Mouse (Mus musculus): ENCODE results near the gene Stard10. TPM values are rescaled to one million over a fixed set of nuclear protein-coding genes. Genes with fewer than 3 reads are reported as not detected.

Gene Stard10
- polyA plus RNA-seq (2017; shearing (Covaris generic)) = 10 to 100 TPM; 11.6 to 29.5 TPM

DNA sequence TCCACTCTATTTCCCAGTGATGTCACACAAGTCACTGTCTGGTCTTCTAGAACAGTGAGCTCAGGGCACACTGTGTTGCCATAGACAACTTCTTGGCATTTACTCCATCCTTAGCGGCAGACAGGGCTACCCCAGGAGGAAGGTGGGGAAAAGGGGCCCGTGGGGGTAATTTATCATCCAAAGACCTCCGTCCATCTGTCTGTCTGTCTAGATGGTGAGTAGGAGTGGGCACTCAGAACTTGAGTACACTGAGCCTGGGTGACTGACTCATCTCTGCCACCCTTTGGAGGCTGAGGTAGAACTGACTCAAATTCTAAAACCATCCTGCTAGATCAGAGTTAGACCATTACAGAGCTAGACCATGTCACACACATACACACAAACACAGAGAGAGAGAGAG, at the start of gene Stard10:
Gene Stard10 (plus strand): TSS at position 73 of the 400 bp plus-strand sequence.

DNA sequence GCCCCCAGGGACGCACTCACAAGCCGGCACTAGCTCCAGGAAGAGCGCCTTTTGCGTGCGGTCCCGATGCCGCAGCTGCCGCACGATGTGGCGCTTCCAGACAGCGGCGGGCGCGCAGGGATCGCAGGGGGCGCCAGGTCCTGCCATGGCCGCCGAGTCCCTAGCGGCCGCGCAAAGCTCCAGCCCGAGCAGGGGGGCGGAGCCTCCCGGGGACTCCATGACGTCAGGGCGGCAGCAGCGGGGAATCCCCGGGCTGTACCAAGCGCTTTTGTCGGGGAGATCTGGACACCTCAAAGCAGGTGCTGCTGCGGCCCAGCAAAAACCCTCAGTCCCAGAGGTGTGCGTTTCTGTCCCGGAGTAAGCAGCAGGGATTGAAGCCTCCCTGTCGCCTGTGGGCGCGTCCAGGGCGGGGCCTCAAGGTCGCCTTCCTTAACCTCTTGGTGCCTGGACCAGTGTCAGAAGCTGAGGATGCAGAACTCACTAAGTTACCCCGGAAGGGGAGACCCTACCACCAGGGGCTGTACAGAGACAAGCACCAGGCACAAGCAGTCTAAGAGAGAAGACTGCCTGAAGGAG, 14.9 kb upstream of the Stard10 start, which contains the start of gene Atg16l2:
Gene Atg16l2 (minus strand): TSS at position 371 of the 576 bp plus-strand sequence.

GRCm38 (mm10) chr7:101347767-101348270, 30.9 kb downstream of the Stard10 start, which contains the start of gene Arap1:
Gene Arap1, plus strand, starts transcription at chr7:101348067.

Other genes with a start within 250 kb of the Stard10 start
- gene Fchsd2, start 224.2 kb upstream of the Stard10 start, polyA plus RNA-seq (2017; shearing (Covaris generic)) = 10 to 100 TPM; 30.3 to 37.8 TPM
- gene Atg16l2, start 14.8 kb upstream of the Stard10 start, polyA plus RNA-seq (2017; shearing (Covaris generic)) = 100 to 1,000 TPM in 1 of 2 experiments, 10 to 100 TPM in 1; 86.2 to 130 TPM
- 10 to 100 TPM; 87.4 to 88.8 TPM for gene Arap1, start 31.0 kb downstream of the Stard10 start, polyA plus RNA-seq (2017; shearing (Covaris generic))
- gene Gm45837, start 93.8 kb downstream of the Stard10 start, polyA plus RNA-seq (2017; shearing (Covaris generic)) = 10 to 100 TPM; 42.4 to 71.9 TPM
- gene Pde2a, start 104.6 kb downstream of the Stard10 start, polyA plus RNA-seq (2017; shearing (Covaris generic)) = 10 to 100 TPM; 12.6 to 13.6 TPM